Mouse (Mus musculus) kidney, adult 18-20 months (tissue): ENCODE data around the gene Maml3.

ENCODE experiments used
- DNase-seq: peaks from one replicate; pipeline ENCODE4 v3.0.0; 2021

Maml3 gene

DNA sequence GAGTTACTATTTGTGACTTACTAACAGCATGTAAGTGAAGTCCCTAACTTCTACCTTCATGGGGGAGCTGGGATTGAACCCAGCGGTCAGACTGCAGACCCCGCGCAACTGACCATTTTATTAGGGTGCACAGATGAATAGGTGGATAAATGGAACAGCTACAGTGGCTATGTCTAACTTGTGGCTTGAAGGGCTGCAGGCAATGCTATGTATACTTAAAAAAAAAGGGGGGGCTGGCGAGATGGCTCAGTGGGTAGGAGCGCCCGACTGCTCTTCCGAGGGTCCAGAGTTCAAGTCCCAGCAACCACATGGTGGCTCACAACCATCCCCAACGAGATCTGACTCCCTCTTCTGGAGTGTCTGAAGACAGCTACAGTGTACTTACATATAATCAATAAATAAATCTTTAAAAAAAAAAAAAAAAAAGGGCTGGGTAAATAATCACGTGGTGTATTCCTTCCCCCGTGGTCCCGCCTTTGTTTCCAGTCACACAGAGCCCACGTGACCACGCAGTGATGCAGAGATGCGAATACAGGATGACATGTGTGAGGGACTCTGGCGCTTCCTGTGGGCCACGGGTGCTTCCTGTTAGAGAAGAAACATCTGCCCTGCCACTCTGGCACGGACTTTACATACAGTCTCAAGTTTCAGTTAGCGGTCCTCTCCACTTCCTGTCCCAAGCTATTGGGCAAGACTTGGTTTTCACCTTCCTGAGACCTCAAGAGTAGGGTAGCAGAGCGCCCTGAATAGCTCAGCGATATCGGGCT, 105.0 kb downstream of the Maml3 start:
- DNase-seq, result peak; percentile 15

DNA sequence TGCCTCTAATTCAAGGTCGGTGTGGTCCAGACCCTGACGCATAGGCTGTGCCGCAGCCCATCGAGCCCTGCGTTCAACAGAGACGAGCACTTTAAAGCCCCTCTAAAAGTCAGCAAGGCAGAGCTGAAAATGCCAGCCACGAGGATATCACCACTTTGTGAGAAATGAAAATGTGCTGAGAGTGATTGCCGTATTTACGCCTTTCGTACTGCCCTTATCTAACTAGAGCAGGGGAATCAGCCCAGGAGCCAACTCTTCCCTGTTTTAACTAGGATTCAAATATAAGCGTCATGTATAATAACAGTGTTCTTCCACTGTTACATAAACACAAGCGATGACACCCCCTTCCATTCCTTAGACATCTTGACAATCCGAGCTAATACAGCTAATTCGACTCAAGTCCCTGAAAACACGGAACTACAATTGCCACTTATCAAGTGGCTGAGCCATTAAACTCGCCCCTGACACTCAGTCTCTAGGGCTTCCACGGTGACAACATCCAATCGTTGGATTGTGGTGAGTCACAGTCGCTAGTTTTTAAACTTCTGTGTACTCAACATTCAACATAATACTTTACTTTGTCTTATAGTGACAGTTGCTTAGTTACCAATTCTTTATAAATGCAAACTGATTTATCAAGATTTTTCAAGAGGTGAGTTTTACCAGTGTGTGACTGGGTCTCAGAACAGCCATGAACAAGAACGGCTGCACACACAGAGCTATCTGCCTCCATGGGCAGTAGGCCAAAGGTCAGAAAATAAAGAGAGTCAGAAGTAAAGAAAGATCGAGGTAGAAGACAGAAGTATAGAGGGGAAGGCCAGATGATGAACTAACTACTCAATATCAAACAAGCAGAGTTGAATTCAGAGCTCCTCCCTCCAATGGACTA, 106.1 kb downstream of the Maml3 start:
- DNase-seq, result no peak

DNA sequence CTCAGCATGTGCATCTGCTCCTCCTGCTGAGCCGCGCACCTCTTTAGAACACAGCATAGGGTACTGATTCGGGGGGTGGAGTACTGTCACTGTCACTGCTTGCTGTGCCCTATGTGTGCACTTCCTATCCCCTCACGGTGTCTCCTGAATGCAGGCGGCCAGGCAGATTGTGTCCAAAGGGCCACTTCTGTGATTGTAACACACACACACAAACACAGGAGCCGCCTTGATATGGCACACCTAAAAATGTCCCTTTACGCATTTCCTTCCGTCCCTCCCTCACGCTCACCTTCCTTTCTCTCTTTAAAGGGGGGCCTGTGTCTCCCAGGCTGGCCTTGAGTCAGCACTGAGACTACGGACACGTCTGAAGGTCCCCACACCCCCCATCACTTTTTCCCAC, 107.3 kb downstream of the Maml3 start:
- DNase-seq, result no peak

DNA sequence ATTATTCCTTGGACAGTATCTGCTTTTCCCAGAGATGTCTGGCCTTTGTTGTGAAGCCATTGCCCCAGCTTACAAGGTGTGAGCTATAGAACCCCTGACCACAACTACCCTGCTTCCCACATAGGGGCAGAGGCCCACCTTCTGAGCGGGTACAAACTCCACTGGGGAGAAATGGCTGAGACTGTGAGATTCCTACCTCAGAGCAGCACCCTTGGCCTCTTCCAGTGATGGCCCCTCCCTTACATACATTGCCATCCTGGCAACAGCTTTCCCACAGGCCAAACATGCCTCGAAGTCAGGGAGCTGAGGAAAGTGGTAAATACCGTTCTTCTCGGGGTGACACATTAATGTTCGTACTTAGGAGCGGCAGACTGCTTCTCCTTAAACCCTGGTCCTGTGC, 118.4 kb downstream of the Maml3 start:
- DNase-seq, result no peak

DNA sequence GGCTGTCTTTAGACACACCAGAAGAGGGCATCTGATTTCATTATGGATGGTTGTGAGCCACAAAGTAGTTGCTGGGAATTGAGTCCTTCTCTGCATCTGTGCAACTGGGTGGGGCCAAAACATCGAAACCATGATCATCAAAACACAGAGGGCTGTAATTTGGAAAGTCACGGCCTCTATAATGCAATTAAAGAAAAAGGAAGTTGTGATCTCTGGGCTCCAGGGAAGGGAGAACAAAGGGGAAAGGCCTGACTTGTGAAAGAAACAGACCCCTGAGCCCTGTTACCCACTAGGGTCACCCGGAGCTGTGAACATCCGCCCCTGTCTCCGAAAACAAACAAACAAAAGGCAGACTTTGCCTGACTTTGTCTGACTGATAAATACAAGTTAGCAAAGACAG, 123.4 kb downstream of the Maml3 start:
- no peak for DNase-seq

DNA sequence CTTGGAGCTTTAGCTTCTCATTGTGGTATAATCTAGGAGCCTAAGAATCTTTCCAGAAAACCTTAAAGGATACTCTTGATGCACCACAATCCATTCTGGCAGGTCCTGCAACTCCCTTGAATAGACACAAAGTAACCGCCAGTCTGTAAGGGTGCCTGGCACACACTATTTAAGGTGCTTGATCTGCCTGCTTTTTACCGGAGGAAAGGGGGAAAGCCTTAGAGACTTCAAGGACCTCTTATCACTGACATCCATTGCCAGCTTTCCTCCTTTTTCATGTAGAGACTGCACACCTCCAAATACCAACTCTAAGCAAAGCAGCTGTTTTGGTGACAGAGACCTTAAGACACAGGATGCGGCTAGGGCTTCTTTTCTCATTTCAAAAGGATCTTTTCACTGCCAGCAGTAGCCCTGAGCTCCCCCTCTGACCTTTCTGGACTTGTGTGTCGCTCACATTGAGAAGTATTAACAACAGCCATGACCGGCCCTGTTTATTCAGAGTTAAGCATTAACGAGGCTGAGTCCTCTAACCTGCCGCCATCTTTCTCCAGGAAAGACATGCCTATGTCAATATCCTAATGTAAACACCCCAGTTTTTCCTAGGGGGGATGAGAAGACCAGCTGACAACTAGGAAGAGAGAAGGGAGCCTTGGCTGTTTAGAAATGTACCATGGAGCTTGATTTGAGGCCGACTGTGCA, 127.1 kb downstream of the Maml3 start:
- DNase-seq, result no peak

DNA sequence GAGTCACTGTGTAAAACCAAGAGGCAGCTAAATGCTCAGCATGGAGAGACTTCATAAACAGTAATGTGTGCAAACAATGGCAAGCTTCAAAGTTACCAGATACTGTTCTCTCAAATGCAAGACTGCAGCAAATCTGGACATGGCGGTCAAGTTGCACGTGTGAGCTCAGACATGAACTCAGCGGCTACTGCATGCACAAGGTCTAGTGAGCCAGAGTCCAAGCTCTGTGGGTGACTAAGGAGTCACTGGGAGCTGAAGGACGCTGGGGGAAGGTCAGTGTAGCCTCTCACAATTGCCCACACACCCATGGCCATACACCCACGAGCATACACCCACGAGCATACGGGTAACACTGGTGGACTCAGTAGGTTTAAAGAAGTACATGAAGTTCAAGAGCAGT, 130.3 kb downstream of the Maml3 start:
- no peak for DNase-seq

DNA sequence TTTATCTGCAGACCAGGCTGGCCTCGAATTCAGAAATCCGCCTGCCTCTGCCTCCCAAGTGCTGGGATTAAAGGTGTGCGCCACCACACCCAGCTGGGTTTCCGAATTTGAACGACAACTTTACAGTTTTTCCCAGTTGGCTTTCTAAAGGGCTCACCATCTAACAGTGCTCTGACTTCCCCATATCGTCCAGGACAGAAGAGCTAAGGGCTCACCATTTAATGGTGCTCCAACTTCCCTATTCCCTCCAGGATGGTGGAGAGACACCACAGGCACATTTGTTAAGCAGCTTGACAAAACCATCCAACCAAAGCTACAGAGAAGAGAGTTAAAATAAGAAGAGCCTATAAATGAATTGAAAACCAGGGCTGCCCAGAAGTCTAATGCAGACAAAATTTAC, 130.7 kb downstream of the Maml3 start:
- no peak for DNase-seq

DNA sequence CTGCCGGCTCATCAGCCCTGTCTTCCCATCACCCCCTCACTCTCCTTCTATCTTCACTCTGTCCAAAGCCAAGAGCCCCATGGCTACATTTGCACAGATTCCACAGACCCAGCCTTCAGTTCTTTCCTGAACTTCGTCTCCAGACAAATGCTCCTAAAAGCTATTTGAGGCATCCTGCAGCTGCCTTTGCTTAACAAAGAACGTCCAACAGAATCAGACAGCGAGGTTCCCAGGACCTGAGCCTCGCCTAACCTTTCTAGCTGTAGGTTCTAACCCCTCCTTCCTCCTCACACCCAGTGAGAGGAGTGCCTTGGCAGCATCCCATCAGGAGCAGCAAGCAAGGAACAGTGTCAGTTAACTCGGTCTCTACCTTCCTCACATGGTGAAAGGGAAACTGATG, 132.3 kb downstream of the Maml3 start:
- DNase-seq, result no peak

DNA sequence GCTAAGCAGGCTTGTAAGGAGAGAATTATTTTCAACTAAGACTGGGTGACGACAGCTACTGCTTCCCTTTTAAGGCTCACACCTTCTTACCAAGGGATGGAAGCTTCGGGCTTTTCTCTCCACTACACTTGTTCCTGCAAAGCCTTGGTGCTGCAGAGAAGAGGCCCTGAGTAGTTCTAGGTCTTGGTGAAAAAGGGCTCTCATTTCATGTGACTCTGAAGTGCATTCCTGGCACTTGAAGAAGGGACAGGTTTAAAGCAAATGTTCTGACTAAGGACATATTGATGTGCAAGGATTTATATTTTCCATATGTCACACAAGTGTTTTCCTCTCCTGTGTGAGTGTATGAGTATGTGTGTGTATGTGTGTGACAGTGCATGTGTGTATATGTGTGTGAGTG, 134.4 kb downstream of the Maml3 start:
- no peak for DNase-seq

DNA sequence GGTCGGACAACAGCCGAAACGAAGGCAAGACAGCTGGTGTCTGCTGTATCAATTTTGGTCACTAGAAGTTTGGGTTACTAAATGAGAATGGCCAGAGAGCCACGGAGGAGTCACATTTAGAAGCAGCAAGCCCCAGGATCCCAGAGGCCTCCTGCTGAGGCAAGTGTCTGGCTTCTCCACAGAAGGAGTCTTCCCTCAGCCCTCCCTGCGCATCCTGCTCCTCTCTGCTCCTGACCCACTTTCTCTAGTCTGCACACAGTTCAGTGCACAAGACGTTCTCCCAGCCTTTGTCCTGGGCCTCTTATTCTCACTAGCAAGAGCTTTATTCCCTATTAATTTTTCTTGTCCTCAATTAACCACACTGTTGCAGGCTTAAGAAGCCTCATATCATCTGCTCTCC, 135.4 kb downstream of the Maml3 start:
- DNase-seq, result no peak

DNA sequence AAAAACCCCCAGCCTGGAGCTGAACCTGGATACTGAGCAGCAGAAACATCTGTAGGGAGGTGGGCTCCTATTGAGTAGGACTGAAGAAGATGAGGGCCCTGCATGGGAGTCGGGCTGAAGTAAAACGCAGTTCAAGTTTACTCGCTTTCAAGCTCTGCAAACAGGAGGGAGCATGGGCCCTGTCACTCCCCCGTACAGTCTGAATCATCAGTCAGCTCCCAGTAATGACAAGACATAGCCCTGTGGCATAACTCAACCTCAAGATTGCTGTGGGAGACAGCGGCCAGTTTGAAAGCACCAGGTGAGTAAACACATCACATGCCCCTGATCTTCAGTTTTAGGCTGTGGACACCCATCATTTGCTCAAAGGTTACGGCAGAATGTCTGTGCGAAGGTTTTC, 139.0 kb downstream of the Maml3 start:
- DNase-seq, result no peak

DNA sequence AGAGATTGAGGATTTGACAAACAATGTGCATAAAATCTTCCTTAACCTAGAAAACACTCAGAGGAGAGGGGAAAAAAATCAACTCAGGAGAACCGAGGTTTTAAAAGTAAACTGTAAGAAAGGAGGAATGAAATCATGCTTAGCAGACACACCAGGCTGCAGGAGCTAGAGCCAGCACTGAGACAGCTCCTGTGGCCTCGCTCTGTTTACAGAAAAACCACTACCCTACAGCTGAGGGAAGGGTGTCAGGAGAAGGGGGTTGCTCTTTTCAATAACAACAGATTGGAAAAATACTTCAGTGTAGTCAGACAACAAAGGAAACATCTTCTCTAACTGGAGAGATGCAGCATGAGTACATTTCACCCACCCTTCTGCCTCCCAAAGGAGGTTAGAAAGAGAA, 139.4 kb downstream of the Maml3 start:
- DNase-seq, result no peak

DNA sequence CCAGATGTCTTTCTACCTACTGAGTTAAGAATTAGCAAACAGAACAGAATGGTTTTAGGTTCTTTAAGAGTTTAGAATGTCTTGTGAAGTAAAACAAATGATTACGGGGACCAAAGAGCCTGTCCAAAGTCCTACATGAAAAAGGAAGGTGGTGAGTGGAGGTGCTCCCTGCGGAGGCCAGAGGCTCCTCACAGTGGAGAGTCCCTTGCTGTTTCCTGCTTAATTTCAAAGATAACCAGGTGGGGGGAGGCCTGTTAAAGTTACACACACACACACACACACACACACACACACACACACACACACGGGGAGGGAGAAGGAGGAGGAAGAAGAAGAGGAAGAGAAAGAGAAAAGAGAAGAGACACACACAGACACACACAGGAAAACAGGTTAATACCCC, 139.9 kb downstream of the Maml3 start:
- no peak for DNase-seq

DNA sequence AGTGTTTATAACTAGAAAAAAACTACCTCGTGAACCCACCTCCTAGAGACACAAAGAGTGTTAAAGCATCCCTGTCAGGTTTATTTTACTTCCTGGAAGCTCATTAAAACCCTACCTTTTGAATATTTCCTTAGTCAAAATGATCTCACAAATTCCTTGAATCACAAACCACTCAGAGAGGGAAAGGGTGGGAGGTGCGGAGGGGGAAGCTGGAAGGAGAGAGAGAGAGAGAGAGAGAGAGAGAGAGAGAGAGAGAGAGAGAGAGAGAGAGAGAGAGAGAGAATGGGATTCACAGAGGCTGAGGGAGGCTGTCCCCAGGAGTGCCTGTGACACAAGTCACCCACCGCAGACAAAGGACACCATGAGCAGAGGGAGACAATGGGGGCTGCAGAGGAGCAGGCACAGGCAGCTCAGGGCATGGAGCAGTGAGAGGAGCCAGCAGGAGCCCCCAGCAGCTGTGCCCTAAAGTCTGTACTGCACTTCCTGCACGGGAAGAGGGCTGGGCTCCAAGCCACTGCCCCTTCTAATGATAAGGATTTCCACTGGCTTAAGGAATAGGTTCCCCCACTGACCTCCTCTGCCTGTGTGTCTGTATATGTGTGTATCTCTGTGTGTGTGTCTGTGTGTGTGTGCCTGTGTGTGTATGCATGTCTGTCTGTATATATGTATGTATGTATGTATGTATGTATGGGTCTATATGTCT, 140.8 kb downstream of the Maml3 start:
- DNase-seq, result no peak

DNA sequence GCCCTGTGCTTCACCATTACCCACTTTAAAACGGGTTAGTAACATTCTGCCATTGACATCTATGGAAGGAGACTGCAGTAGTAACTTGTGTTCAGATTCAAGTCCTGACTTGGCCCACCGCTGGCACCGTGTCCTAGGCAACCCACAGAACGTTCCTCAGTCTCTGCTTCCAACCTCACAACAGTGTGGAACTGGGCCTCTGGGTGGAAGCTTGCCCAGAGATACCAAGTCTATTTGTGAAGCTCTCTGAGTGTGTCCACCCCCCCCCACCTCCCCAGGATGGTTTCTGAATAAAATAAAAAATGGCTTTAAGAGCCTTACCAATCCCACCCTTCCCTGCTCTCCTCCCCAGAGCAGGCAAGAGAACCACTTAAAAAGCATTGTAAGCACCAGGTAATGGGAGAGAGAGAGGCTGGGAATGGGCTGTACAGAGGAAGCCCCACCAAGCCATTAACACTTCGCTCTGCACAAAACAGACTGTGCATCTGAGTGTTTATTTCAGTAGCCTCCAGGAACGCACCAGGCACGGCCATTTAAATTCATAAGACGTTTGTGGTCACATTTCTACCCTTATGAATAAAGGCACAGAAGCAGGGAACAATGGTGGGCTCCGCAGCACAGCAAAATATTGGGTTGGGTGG, 141.6 kb downstream of the Maml3 start:
- DNase-seq, result no peak

DNA sequence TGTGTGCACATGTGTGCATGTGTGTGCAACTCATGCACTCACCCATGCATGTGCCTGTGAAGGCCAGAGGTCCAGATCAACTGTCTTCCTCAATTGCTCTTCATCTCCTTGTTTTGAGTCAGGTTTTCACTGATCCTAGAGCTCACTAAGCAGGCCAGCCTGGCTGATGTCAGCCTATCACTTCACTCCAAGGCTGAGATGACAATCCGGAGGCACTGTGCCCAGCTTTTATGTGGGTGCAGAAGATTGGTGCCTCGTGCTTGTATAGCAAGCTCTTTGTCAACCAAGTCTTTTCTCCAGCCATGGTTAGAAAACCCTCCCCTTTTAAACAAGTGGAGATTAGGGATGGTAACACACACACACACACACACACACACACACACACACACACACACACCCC, 146.1 kb downstream of the Maml3 start:
- no peak for DNase-seq

DNA sequence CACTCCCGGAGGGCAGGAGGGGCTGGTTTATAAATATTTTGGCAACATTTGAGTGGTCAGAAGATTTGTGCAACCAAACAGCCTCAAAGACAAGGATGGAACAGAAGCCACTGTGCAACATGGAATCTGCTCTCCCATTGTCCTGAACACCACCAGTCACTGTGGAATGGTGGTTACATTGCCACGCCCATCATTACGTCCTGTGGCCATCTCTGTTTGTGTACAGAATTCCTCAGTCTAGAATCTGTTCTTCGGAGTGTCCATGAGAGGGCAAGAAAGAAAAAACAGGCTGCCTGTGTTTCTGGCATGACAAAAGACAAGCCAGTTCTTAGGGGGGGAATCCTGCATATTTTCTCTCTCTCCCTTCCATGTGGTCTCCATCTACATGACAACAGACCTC, 150.4 kb downstream of the Maml3 start:
- no peak for DNase-seq

DNA sequence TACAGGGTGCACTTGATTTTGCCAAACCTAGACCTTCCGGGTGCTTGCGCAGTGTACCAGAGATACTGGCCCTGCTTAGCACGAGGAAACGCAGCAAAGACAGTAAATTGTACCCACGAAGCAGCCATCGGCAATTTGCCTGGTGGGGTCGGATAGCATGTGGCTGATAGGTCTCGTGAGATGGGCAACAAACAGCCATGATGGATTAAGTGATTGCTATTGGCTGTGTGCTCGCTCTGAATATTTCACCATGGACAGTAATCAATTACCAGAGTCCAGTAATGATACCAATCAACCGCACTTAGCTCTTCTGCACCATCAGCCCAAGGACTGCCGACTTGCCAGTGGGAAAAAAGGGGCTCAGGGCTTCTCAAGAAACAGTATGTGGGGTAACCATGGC, 150.9 kb downstream of the Maml3 start:
- DNase-seq, result no peak

DNA sequence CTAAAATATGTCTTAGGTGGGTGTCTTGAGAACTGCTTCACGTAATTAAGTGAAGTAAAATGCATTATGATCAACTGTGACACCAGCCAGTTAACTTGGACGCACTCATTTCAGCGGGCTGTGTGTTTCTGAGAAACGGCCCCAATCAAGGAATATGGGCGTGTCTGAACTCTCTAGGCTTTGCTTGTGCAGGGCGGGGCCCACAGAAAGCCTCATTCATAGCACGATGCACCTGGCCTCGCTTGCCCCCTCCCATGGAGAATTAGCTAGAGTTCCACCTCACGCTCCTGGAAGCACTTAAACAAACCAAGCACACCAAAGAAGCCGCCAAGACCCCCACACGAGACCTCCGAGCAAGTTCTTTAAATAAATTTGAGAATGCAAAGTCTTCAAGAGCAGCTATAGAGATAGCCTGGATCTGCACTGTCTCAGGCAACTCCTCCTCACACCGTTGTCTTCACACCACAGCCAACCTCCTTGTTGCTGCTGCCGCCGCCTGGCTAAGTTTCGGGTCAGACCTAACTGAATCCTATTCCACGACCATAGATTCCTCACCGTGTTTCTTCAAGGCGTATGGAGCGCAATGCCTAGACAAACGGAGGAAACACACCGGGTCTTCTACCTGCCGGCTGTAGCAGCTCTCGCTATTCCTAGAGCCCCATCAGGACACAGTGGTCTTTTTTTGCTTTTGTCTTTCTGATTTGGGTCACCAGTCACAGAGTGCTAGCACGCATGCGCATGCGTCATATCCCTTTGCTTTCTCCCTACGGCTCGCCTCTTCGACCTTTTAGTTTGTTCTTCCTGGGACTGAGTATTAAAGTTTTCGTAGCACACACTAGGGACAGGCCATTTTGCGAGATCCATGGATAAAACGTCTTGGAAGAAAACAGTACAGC, 151.9 kb downstream of the Maml3 start:
- DNase-seq, result no peak

DNA sequence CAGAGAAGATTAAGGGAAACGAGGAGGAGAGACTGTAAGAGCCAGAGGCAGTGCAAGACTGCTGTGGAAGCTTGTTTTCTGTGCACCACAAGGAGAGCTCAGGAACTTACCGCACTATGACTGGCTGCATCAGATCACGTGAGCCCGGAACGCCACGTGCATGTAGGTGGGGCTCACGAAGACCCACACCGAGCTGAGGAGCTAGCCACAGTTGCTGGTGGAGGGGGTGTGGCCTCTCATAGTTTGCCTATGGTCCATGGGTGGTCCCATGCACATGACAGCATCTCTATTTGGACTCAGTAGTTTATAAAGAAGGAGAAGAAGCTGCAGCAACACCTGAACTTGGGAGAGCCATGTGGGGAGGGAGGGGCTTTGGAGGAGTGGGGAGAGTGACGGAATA, 152.6 kb downstream of the Maml3 start:
- DNase-seq, result no peak

DNA sequence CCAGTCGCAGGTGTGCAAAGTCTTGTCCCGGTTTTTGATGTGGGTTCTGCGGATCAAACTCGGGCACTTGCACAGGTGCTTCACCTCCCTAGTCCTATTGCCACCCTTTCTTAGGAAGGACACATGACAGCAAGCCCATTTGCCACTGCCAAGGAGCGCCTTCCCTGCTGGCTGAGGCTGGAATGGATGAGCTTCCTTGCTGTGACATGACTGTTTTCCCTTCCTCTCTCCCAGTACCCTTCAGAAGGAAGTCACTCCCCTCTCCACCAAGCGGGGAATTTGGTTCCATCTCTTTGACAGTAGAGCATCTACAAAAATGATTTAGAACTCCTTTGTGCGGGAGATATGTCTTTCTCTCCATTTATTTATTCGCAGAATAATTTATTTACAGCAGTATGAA, 155.2 kb downstream of the Maml3 start:
- no peak for DNase-seq
